Mouse (Mus musculus) gastrocnemius, postnatal 36 days (tissue): ENCODE data around the gene Col24a1. TPM values are rescaled to one million over a fixed set of nuclear protein-coding genes. Genes with fewer than 3 reads are reported as not detected.

Source experiments
- total RNA-seq, 2 experiments: library from RNA; stranded (reverse); gene quantifications; 2 replicates each; pipeline ENCODE4 v1.2.3; 2021

The Col24a1 gene
- total RNA-seq, 2 experiments from 2014 or later = 1.3 to 1.8 TPM

Other genes with a start within 250 kb of the Col24a1 start
- gene Clca2, start 193.0 kb upstream of the Col24a1 start, total RNA-seq = under 1 TPM in 1 of 2 experiments, not detected in 1; 0.10 TPM
- gene Odf2l, start 173.9 kb upstream of the Col24a1 start, total RNA-seq = 10 to 100 TPM in 1 of 2 experiments, 1 to 10 TPM in 1; 7.4 to 10.2 TPM